Mouse (Mus musculus): ENCODE measurements around the gene Selenbp2.
"Not testable (repeated sequence)": the region's sequence is repeated elsewhere in the genome, so short reads cannot be mapped to it uniquely, and the experiment has no call there.

The Selenbp2 gene

GRCm38 (mm10) chr3:94691694-94692093 is 1.7 kb upstream of the Selenbp2 start:
- not testable (repeated sequence) for DNase-seq (ENCODE audit: inconsistent ontology term)

- DNase-seq (ENCODE audit: inconsistent ontology term), result not testable (repeated sequence)
Observed at GRCm38 (mm10) chr3:94693874-94694273, 518 bp downstream of the Selenbp2 start.

DNA sequence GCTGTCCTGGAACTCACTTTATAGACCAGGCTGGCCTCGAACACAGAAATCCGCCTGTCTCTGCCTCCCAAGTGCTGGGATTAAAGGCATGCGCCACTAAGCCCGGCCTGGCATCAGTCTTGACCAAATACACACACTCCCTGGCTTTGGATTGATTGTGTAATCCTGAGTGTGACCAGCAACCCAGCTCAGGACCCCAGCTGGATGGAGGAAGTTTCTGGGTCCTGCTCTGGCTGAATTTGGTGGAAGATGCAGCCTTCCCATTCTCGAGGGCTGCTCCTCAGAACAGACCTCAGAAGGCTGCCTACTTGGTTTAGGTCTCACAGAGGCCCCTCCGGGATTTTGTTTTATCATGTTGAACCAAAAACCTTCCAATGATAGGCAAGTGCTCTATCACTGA is 2.2 kb downstream of the Selenbp2 start:
- not testable (repeated sequence) for DNase-seq (ENCODE audit: inconsistent ontology term)

- DNase-seq (ENCODE audit: inconsistent ontology term), result not testable (repeated sequence)
Observed at GRCm38 (mm10) chr3:94696257-94696656, 2.9 kb downstream of the Selenbp2 start.

- not testable (repeated sequence) for DNase-seq (ENCODE audit: inconsistent ontology term)
Observed at GRCm38 (mm10) chr3:94702163-94702810, 8.9 kb downstream of the Selenbp2 start.

DNA sequence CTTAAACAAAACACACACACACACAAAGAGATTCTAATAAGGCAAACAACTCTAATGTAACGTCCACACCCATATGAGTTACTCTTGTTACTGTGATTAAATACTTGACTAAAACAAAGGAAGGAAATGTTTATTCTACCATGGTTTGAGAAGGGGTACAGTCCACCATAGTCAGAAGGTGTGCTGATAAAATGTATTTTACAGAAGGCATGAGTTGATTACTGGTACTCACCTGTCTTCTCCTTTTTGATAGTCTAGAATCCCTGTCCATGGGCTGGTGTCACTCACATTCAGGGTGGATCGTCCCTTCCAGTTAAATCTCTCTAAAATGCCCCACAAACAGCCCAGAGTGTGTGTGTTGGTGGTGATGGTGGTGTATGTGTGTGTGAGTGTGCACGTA is 9.5 kb downstream of the Selenbp2 start:
- no peak for DNase-seq (ENCODE audit: inconsistent ontology term)

DNA sequence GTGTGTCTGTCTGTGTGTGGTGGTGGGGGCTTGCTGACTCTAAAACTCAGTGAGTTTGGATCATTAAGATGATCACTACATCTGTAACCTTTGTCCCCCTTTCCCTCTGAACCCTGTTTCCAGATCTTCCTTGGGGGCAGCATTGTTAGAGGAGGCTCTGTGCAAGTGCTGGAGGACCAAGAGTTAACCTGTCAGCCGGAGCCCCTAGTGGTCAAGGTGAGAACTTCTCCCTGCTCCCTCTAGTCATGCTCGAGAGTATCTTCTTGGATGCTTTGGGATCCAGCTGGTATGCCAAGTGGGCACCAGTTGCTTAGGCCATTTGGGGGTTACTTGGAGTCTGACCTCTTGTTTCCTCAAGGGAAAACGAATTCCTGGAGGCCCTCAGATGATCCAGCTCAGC is 10.0 kb downstream of the Selenbp2 start:
- DNase-seq (ENCODE audit: inconsistent ontology term), result not testable (repeated sequence)

DNA sequence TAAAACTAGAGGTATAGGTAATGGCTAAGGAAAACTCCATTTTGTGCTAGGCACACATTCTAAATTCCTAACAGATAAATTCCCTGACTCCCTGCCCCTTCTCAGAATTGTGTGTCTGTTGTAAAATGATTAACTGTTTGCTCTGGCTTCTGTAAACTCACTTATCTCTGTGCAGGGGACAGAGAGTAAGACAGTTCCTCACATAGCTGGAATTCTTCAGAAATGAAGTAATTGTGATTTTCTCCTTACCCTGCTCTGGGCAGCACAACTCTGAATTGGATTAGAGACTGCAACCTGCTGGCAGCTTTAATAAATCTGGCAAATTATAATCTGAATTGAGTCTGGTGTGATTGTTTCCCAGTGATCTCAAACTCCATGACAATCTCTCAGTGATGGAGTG is 17.2 kb downstream of the Selenbp2 start:
- DNase-seq (ENCODE audit: inconsistent ontology term), result not testable (repeated sequence)

- DNase-seq (ENCODE audit: inconsistent ontology term), result not testable (repeated sequence)
Observed at GRCm38 (mm10) chr3:94713424-94713823, 20.1 kb downstream of the Selenbp2 start.

DNA sequence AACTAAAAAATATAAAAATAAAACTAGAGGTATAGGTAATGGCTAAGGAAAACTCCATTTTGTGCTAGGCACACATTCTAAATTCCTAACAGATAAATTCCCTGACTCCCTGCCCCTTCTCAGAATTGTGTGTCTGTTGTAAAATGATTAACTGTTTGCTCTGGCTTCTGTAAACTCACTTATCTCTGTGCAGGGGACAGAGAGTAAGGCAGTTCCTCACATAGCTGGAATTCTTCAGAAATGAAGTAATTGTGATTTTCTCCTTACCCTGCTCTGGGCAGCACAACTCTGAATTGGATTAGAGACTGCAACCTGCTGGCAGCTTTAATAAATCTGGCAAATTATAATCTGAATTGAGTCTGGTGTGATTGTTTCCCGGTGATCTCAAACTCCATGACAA is 24.9 kb downstream of the Selenbp2 start:
- DNase-seq (ENCODE audit: inconsistent ontology term), result not testable (repeated sequence)

DNA sequence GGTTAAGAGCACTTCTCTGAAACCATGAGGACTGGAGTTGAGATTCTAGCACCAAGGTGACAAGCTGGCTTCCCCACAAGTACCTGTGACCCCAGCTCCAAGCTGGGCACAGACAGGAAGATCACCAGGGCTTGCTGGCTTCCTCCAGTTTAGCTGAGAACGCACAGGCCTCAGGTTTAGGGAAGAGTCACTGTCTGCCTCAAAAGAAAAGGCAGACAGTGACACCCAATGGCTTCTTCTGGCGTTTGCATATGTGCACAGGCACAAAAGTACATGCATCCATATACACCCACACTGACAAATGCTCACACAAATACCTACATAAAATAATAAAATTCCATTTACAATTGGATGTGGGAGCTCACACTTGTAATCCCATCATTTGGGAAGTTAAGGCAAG is 30.3 kb downstream of the Selenbp2 start:
- DNase-seq (ENCODE audit: inconsistent ontology term), result peak; percentile 2

DNA sequence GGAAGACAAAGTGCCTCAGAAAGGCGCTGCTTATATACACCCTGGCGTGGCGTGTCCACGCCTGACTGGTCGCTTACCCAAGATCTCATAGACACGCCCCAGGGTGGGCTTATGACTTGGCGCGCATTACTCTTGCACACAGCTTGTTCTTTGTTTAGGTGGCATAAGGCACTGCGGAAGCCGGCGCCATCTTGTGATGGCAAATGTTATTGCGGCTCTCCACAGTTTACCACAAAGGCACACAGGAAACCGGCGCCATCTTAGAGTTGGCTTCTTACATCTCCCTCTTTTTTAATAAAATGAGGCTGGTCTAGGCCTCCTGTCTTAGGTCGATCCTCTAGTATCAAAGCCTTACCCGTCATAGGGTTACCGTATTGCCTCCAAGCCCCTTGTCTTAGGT is 52.3 kb downstream of the Selenbp2 start:
- no peak for DNase-seq (ENCODE audit: inconsistent ontology term)
